10 mouse cellular contexts compared by ENCODE assay signal in genomic region chrX:103704024-103704423, GRCm38 (mm10).
A peak's percentile ranks its signal among the peaks of the same experiment; 100 is the strongest.
DNase-seq lines count a peak whose midpoint lies in the region; ATAC-seq lines count a peak whose summit lies in the region.
"Had no signal": no experiment of that assay in that cellular context is flagged by ENCODE, and none has a peak within 500 bp of the region (broad histone marks: within the 10 kb centered on the region; RNA-seq: fewer than 3 reads in every experiment).

No protein-coding gene starts in this region.

- H3K4me2 ChIP-seq in intestine, embryonic 14.5 days (ENCODE audit: low read length), result no peak overlapping the region
- no peak overlapping the region for H3K4me2 ChIP-seq in intestine, embryonic 15.5 days (replicated peaks)
- H3K4me2 ChIP-seq: embryonic facial prominence, embryonic 13.5 days had no signal

- no peaks in the 10 kb centered on the region for H3K36me3 ChIP-seq in intestine, embryonic 14.5 days (ENCODE audit: control insufficient read depth, insufficient read depth, low read length)
- no peaks in the 10 kb centered on the region for H3K36me3 ChIP-seq in intestine, embryonic 15.5 days

- no peaks in the 10 kb centered on the region for H3K4me1 ChIP-seq in intestine, embryonic 14.5 days (replicated peaks; ENCODE audit: control insufficient read depth, insufficient read depth, low read length)
- H3K4me1 ChIP-seq in intestine, embryonic 15.5 days (replicated peaks), result no peaks in the 10 kb centered on the region

- no peak overlapping the region for H3K27ac ChIP-seq in intestine, embryonic 14.5 days (ENCODE audit: low read depth)
- H3K27ac ChIP-seq in intestine, embryonic 15.5 days, result no peak overlapping the region
- H3K27ac ChIP-seq: embryonic facial prominence, embryonic 13.5 days; liver, embryonic 14.5 days had no signal

- DNase-seq in intestine, embryonic 14.5 days (ENCODE audit: low spot score), result peak; percentile 61
- peak; percentile 56 for DNase-seq in testis, postnatal 10 days (ENCODE audit: low spot score)
- no peak for DNase-seq in testis, postnatal 14 days (ENCODE audit: low spot score)
- peak; percentile 36 to 51 for DNase-seq in kidney, postnatal 4 days
- no peak for DNase-seq in spleen, postnatal 4 days (ENCODE audit: low spot score in 2 of 2)
- DNase-seq in heart, adult 8-10 months (ENCODE audit: low spot score), result no peak

- no peak for ATAC-seq in intestine, embryonic 14.5 days (replicated peaks; ENCODE audit: low FRiP score, low TSS enrichment, low read depth)
- ATAC-seq in intestine, embryonic 15.5 days, result no peak; the same call in 1 of the 2 replicates
- no peak for ATAC-seq in CD4-positive, CD25-positive, alpha-beta regulatory T cell, adult 4 months

- H3K4me3 ChIP-seq in intestine, embryonic 14.5 days (ENCODE audit: low read depth, low read length), result no peak overlapping the region
- H3K4me3 ChIP-seq in intestine, embryonic 15.5 days (replicated peaks), result no peak overlapping the region
- H3K4me3 ChIP-seq: embryonic facial prominence, embryonic 13.5 days had no signal

- peaks cover 25% of the 10 kb centered on the region; the same call in 1 of the 2 replicates for H3K27me3 ChIP-seq in intestine, embryonic 14.5 days (replicated peaks; ENCODE audit: control insufficient read depth, insufficient read depth, low read length)
- peaks cover 16% of the 10 kb centered on the region for H3K27me3 ChIP-seq in intestine, embryonic 15.5 days (replicated peaks)

- WGBS in intestine, embryonic 14.5 days, result 43% methylated on average over 4 of the region's 4 CpGs
- 55% methylated on average over 4 of the region's 4 CpGs for WGBS in intestine, embryonic 15.5 days

- H3K9me3 ChIP-seq in intestine, embryonic 14.5 days (ENCODE audit: control insufficient read depth, low read length), result no peaks in the 10 kb centered on the region
- H3K9me3 ChIP-seq in intestine, embryonic 15.5 days, result no peaks in the 10 kb centered on the region
- H3K9me3 ChIP-seq: embryonic facial prominence, embryonic 13.5 days had no signal

- no peak overlapping the region for H3K9ac ChIP-seq in intestine, embryonic 14.5 days (ENCODE audit: low read length)
- H3K9ac ChIP-seq in intestine, embryonic 15.5 days, result no peak overlapping the region
- H3K9ac ChIP-seq: embryonic facial prominence, embryonic 13.5 days; liver, embryonic 14.5 days had no signal

Comparison
In these comparisons a context has a peak if more than half of its experiments do, and no peak if none do; other contexts are left out.
1. DNase-seq: peak in intestine, embryonic 14.5 days (single experiment), testis, postnatal 10 days (single experiment) and kidney, postnatal 4 days (2 of 2); none in testis, postnatal 14 days (single experiment), spleen, postnatal 4 days (0 of 2) and heart, adult 8-10 months (single experiment).